Mouse (Mus musculus) natural killer cell, adult 2 months (primary cell): ENCODE measurements around the gene Olfr371.

Experiments
- DNase-seq, 2 experiments: peaks; one replicate each; pipeline ENCODE4 v3.0.0; 2022; ENCODE audit warnings: low spot score in 2 of 2

The Olfr371 gene

GRCm38 (mm10) chr8:85225688-85226087, at the start of gene Olfr371:
TSS of gene Olfr371 (plus strand) at chr8:85225988.
- DNase-seq, result no peak

GRCm38 (mm10) chr8:85192346-85192745, 33.4 kb upstream of the Olfr371 start:
- no peak for DNase-seq

GRCm38 (mm10) chr8:85220220-85220619, 5.6 kb upstream of the Olfr371 start:
- no peak for DNase-seq

GRCm38 (mm10) chr8:85220992-85221391, 4.8 kb upstream of the Olfr371 start:
- no peak for DNase-seq

GRCm38 (mm10) chr8:85227297-85227696, 1.5 kb downstream of the Olfr371 start:
- no peak for DNase-seq
